Mouse (Mus musculus) liver, adult 2 months (tissue): ENCODE data around the gene Sept9.

Experiments
- CTCF ChIP-seq: fragments of 200-500 bp; IDR thresholded peaks from 2 replicates; pipeline ENCODE4 v1.5.1; 2011; ENCODE audit warnings: low read depth, low read length, control low read depth
- POLR2A ChIP-seq: fragments of 200-500 bp; IDR thresholded peaks from 2 replicates; pipeline ENCODE4 v1.6.1; 2011; ENCODE audit warnings: low read length, control low read depth; ENCODE audit not compliant: insufficient read depth; ENCODE audit errors: extremely low read depth

DNA sequence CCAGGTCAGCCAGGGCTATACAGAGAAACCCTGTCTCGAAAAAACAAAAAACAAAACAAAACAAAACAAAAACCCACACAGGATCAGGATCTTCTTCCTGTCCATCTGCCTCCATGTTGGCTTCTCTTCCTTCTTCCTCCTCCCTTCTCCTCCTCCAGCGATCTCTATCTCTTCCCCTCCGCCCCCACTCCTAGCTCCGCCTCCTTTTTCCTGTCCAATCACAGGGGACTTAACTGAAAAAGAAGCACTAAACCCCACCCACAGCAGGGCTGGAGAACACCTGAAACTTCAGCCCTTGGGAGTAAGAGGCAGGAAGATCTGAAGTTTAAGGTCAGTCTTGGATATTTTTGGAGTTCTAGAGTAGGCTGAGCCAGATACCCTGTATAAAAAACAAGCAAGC is 212.2 kb downstream of the Sept9 start:
- TF ChIP-seq CTCF (no peak), POLR2A (no peak)
